ENCODE assay signal across 8 mouse cellular contexts in genomic region chr5:137583670-137584169, GRCm38 (mm10). TPM values are rescaled to one million over a fixed set of nuclear protein-coding genes. Genes with fewer than 3 reads are reported as not detected.
DNase-seq lines count a peak whose midpoint lies in the region; ATAC-seq and TF ChIP-seq lines count a peak whose summit lies in the region.

No protein-coding gene starts in this region.

- DNase-seq in kidney, adult 2 months, result no peak
- DNase-seq in kidney, postnatal 36 days, result no peak
- peak; percentile 75 for DNase-seq in embryonic facial prominence, embryonic 10.5 days (ENCODE audit: low spot score)
- DNase-seq in heart, postnatal 10 days, result peak; percentile 49 to 54
- peak; percentile 45 for DNase-seq in limb, embryonic 10.5 days (ENCODE audit: low spot score)
- peak; percentile 43 for DNase-seq in thymus, postnatal 25 days
- no peak for DNase-seq in gastrocnemius, postnatal 10 days

- no peak for TF ChIP-seq POLR2A in kidney, adult 2 months (IDR thresholded peaks at IDR 0.05; ENCODE audit: low read depth, low read length)

- peak; percentile 90 for ATAC-seq in midbrain, embryonic 15.5 days (replicated peaks)

- no peaks in the 10 kb centered on the region for H3K27me3 ChIP-seq in kidney, adult 2 months (replicated peaks; ENCODE audit: control insufficient read depth, insufficient read depth, low read length)
- H3K27me3 ChIP-seq in embryonic facial prominence, embryonic 10.5 days (replicated peaks; ENCODE audit: low read depth, poor library complexity, severe bottlenecking), result peaks cover 30% of the 10 kb centered on the region
- peaks cover 41% of the 10 kb centered on the region for H3K27me3 ChIP-seq in limb, embryonic 10.5 days (ENCODE audit: low read depth, poor library complexity, severe bottlenecking)
- H3K27me3 ChIP-seq in midbrain, embryonic 15.5 days (replicated peaks), result no peaks in the 10 kb centered on the region

- H3K4me3 ChIP-seq in kidney, adult 2 months (ENCODE audit: insufficient read depth, low read depth, low read length), result peak overlapping the region; percentile 29; the same call in 1 of the 2 replicates
- H3K4me3 ChIP-seq in embryonic facial prominence, embryonic 10.5 days, result peak overlapping the region; percentile 57
- H3K4me3 ChIP-seq in limb, embryonic 10.5 days, result peak overlapping the region; percentile 42
- H3K4me3 ChIP-seq in midbrain, embryonic 15.5 days, result peak overlapping the region; percentile 41

- peak overlapping the region; percentile 64 for H3K4me2 ChIP-seq in midbrain, embryonic 15.5 days

- no peak overlapping the region for H3K27ac ChIP-seq in kidney, adult 2 months (ENCODE audit: insufficient read depth, low read depth, low read length)
- H3K27ac ChIP-seq in embryonic facial prominence, embryonic 10.5 days (replicated peaks), result peak overlapping the region; percentile 37; the same call in 1 of the 2 replicates
- 0 out of 2 replicates have a peak overlapping the region, but pooled peaks have one; percentile 8 for H3K27ac ChIP-seq in limb, embryonic 10.5 days
- peak overlapping the region; percentile 84 for H3K27ac ChIP-seq in midbrain, embryonic 15.5 days

- no peaks in the 10 kb centered on the region for H3K4me1 ChIP-seq in kidney, adult 2 months (ENCODE audit: control insufficient read depth, insufficient read depth, low read length)
- peaks cover 23% of the 10 kb centered on the region for H3K4me1 ChIP-seq in embryonic facial prominence, embryonic 10.5 days
- H3K4me1 ChIP-seq in limb, embryonic 10.5 days, result peaks cover 13% of the 10 kb centered on the region
- peaks cover 16% of the 10 kb centered on the region for H3K4me1 ChIP-seq in midbrain, embryonic 15.5 days

- no peak for TF ChIP-seq CTCF in kidney, adult 2 months (conservative IDR thresholded peaks at IDR 0.05; ENCODE audit: insufficient read depth, insufficient read length, low read depth, low read length)

- 13% methylated on average over 27 of the region's 27 CpGs for WGBS in kidney, adult 2 months
- WGBS in embryonic facial prominence, embryonic 10.5 days, result 15% methylated on average over 27 of the region's 27 CpGs
- WGBS in limb, embryonic 10.5 days, result 18% methylated on average over 27 of the region's 27 CpGs
- WGBS in midbrain, embryonic 15.5 days, result 15% methylated on average over 27 of the region's 27 CpGs

- H3K36me3 ChIP-seq in kidney, adult 2 months (ENCODE audit: control insufficient read depth, insufficient read depth, low read length), result no peaks in the 10 kb centered on the region
- no peaks in the 10 kb centered on the region for H3K36me3 ChIP-seq in embryonic facial prominence, embryonic 10.5 days (replicated peaks)
- H3K36me3 ChIP-seq in limb, embryonic 10.5 days, result no peaks in the 10 kb centered on the region
- no peaks in the 10 kb centered on the region for H3K36me3 ChIP-seq in midbrain, embryonic 15.5 days (replicated peaks)

- no peaks in the 10 kb centered on the region for H3K9me3 ChIP-seq in embryonic facial prominence, embryonic 10.5 days
- no peaks in the 10 kb centered on the region for H3K9me3 ChIP-seq in limb, embryonic 10.5 days (replicated peaks)
- no peaks in the 10 kb centered on the region for H3K9me3 ChIP-seq in midbrain, embryonic 15.5 days

- peak overlapping the region; percentile 58 for H3K9ac ChIP-seq in midbrain, embryonic 15.5 days

- intact Hi-C loops in heart, postnatal 10 days (cut with DNase I), result no loop called here

RNA-seq across cellular contexts. Expression of gene Tfr2, which starts 14.1 kb away (rescaled TPM):
- 1.2 and 1.7 TPM in 2 replicates for polyA plus RNA-seq in kidney, adult 2 months (2012; rRNA removed)
- polyA plus RNA-seq in embryonic facial prominence, embryonic 10.5 days (2016; fragmentation: Nextera tagmentation; extraction: Ambion mirVana), result 1.7 and 2.2 TPM in 2 replicates
- total RNA-seq in heart, postnatal 10 days (2021), result not detected
- polyA plus RNA-seq in limb, embryonic 10.5 days (2016; fragmentation: Nextera tagmentation; extraction: Ambion mirVana), result 0.79 and 1.4 TPM in 2 replicates
- polyA plus RNA-seq in midbrain, embryonic 15.5 days (2015; fragmentation: Nextera tagmentation; extraction: Ambion mirVana), result 6.2 and 7.9 TPM in 2 replicates
- total RNA-seq in gastrocnemius, postnatal 10 days (2021), result under 1 TPM in 1 of 2 experiments, not detected in 1; 0.56 TPM

RNA-seq across cellular contexts. Expression of gene Mospd3, which starts 17.1 kb away (rescaled TPM):
- polyA plus RNA-seq in kidney, adult 2 months (2012; rRNA removed), result 84.2 and 86.6 TPM in 2 replicates
- 15.9 and 17.2 TPM in 2 replicates for polyA plus RNA-seq in embryonic facial prominence, embryonic 10.5 days (2016; fragmentation: Nextera tagmentation; extraction: Ambion mirVana)
- total RNA-seq in heart, postnatal 10 days (2021), result 10 to 100 TPM; 25.1 to 31.4 TPM
- polyA plus RNA-seq in limb, embryonic 10.5 days (2016; fragmentation: Nextera tagmentation; extraction: Ambion mirVana), result 14.7 and 16.4 TPM in 2 replicates
- 66.9 and 68.2 TPM in 2 replicates for polyA plus RNA-seq in midbrain, embryonic 15.5 days (2015; fragmentation: Nextera tagmentation; extraction: Ambion mirVana)
- 10 to 100 TPM; 16.5 to 29.5 TPM for total RNA-seq in gastrocnemius, postnatal 10 days (2021)

RNA-seq across cellular contexts. Expression of gene Pcolce, which starts 29.9 kb away (rescaled TPM):
- 160 and 179 TPM in 2 replicates for polyA plus RNA-seq in kidney, adult 2 months (2012; rRNA removed)
- 122 and 128 TPM in 2 replicates for polyA plus RNA-seq in embryonic facial prominence, embryonic 10.5 days (2016; fragmentation: Nextera tagmentation; extraction: Ambion mirVana)
- total RNA-seq in heart, postnatal 10 days (2021), result 100 to 1,000 TPM; 127 to 142 TPM
- polyA plus RNA-seq in limb, embryonic 10.5 days (2016; fragmentation: Nextera tagmentation; extraction: Ambion mirVana), result 153 and 165 TPM in 2 replicates
- polyA plus RNA-seq in midbrain, embryonic 15.5 days (2015; fragmentation: Nextera tagmentation; extraction: Ambion mirVana), result 15.1 and 16.7 TPM in 2 replicates
- total RNA-seq in gastrocnemius, postnatal 10 days (2021), result 100 to 1,000 TPM; 292 to 390 TPM

RNA-seq across cellular contexts. Expression of gene Actl6b, which starts 30.4 kb away (rescaled TPM):
- polyA plus RNA-seq in kidney, adult 2 months (2012; rRNA removed), result 0.12 and 0.16 TPM in 2 replicates
- polyA plus RNA-seq in embryonic facial prominence, embryonic 10.5 days (2016; fragmentation: Nextera tagmentation; extraction: Ambion mirVana), result 4.5 and 5.4 TPM in 2 replicates
- total RNA-seq in heart, postnatal 10 days (2021), result not detected
- not detected in 2 replicates for polyA plus RNA-seq in limb, embryonic 10.5 days (2016; fragmentation: Nextera tagmentation; extraction: Ambion mirVana)
- polyA plus RNA-seq in midbrain, embryonic 15.5 days (2015; fragmentation: Nextera tagmentation; extraction: Ambion mirVana), result 339 and 342 TPM in 2 replicates
- total RNA-seq in gastrocnemius, postnatal 10 days (2021), result under 1 TPM in 1 of 2 experiments, not detected in 1; 0.16 TPM

RNA-seq across cellular contexts. Expression of gene Fbxo24, which starts 45.1 kb away (rescaled TPM):
- polyA plus RNA-seq in kidney, adult 2 months (2012; rRNA removed), result 0.20 and 0.41 TPM in 2 replicates
- polyA plus RNA-seq in embryonic facial prominence, embryonic 10.5 days (2016; fragmentation: Nextera tagmentation; extraction: Ambion mirVana), result 0.17 and 0.36 TPM in 2 replicates
- total RNA-seq in heart, postnatal 10 days (2021), result under 1 TPM; 0.20 to 0.29 TPM
- polyA plus RNA-seq in limb, embryonic 10.5 days (2016; fragmentation: Nextera tagmentation; extraction: Ambion mirVana), result 0.11 and 0.60 TPM in 2 replicates
- 0.13 and 0.17 TPM in 2 replicates for polyA plus RNA-seq in midbrain, embryonic 15.5 days (2015; fragmentation: Nextera tagmentation; extraction: Ambion mirVana)
- total RNA-seq in gastrocnemius, postnatal 10 days (2021), result under 1 TPM; 0.33 to 0.70 TPM

Comparison
In these comparisons a context has a peak if more than half of its experiments do, and no peak if none do; other contexts are left out.
1. DNase-seq: peak in embryonic facial prominence, embryonic 10.5 days (single experiment), heart, postnatal 10 days (2 of 2), limb, embryonic 10.5 days (single experiment) and thymus, postnatal 25 days (single experiment); none in kidney, adult 2 months (single experiment), kidney, postnatal 36 days (0 of 2) and gastrocnemius, postnatal 10 days (single experiment).
2. Peak in every context shown above with its lines, with median percentiles within 50 percentile points of each other: H3K4me3 ChIP-seq.